Mouse (Mus musculus): Measurements from ENCODE around the gene Smagp. TPM values are rescaled to one million over a fixed set of nuclear protein-coding genes. Genes with fewer than 3 reads are reported as not detected.

Gene Smagp
- total and polyA plus RNA-seq, 3 experiments = 0.55 to 7.0 (median 3.2) TPM

- Histone ChIP-seq H3K4me3 (replicated peaks in 1 of 3; ENCODE audit: low read depth in 2 of 3, low read length in 2 of 3, poor library complexity in 1 of 3) (no peak overlapping the region), H3K4me1 (ENCODE audit: control insufficient read depth in 1 of 2, insufficient read depth in 2 of 2) (peaks cover 0 to 2% of the 10 kb centered on the region in 2 experiments; a peak in 2 of 4 replicates), H3K79me2 (replicated peaks; ENCODE audit: control insufficient read depth, extremely low read depth, insufficient read depth, poor library complexity, severe bottlenecking) (no peaks in the 10 kb centered on the region), H3K9me3 (replicated peaks; ENCODE audit: low read length) (no peaks in the 10 kb centered on the region), H3K27ac (ENCODE audit: insufficient read depth, low read depth) (no peak overlapping the region), H3K4me2 (ENCODE audit: insufficient read depth, low read depth, poor library complexity, severe bottlenecking) (no peak overlapping the region), H3K27me3 (replicated peaks) (no peaks in the 10 kb centered on the region), H3K36me3 (replicated peaks in 1 of 2; ENCODE audit: control insufficient read depth in 1 of 2, insufficient read depth in 1 of 2, low read length in 1 of 2) (peaks cover 84 to 88% of the 10 kb centered on the region in 2 experiments), H3K9ac (ENCODE audit: insufficient read depth, low read depth) (no peak overlapping the region)
- no peak for DNase-seq (ENCODE audit: extremely low read depth)
- in situ Hi-C loops (cut with MboI; ENCODE audit: low pct_ligation_motif_present, low pct_unique_long_range_greater_than_20kb, low sequenced_read_pairs) (no loop called here), dilution Hi-C loops (cut with MboI; ENCODE audit: extremely low pct_ligation_motif_present, extremely low pct_unique_long_range_greater_than_20kb, low sequenced_read_pairs) (no loop called here)
- TF ChIP-seq CTCF (conservative IDR thresholded peaks at IDR 0.05 in 1 of 2, IDR thresholded peaks at IDR 0.05 in 1 of 2; ENCODE audit: low read depth in 2 of 2, low read length in 2 of 2) (no peak), MEF2A (IDR thresholded peaks at IDR 0.05; ENCODE audit: borderline replicate concordance, low read depth, low read length) (no peak), EP300 (IDR thresholded peaks at IDR 0.05; ENCODE audit: low read length) (no peak), NELFE (IDR thresholded peaks at IDR 0.05; ENCODE audit: low read depth, low read length) (no peak), HCFC1 (IDR thresholded peaks at IDR 0.05; ENCODE audit: low read depth, low read length) (no peak), GABPA (IDR thresholded peaks at IDR 0.05; ENCODE audit: insufficient replicate concordance, low read depth, low read length) (no peak), ZNF384 (IDR thresholded peaks at IDR 0.05; ENCODE audit: low read depth, low read length) (no peak), SIN3A (IDR thresholded peaks at IDR 0.05; ENCODE audit: low read length) (no peak), MYC (IDR thresholded peaks at IDR 0.05; ENCODE audit: low read depth, low read length) (no peak), CHD1 (IDR thresholded peaks at IDR 0.05; ENCODE audit: low read depth, low read length) (no peak)
These were observed 18.5 kb upstream of the Smagp start for GRCm38 (mm10) chr15:100655201-100655600.

GRCm38 (mm10) chr15:100654271-100654670 is 17.5 kb upstream of the Smagp start:
- in situ Hi-C loops (cut with MboI; ENCODE audit: low pct_ligation_motif_present, low pct_unique_long_range_greater_than_20kb, low sequenced_read_pairs) (no loop called here), dilution Hi-C loops (cut with MboI; ENCODE audit: extremely low pct_ligation_motif_present, extremely low pct_unique_long_range_greater_than_20kb, low sequenced_read_pairs) (no loop called here)
- H3K4me1 ChIP-seq (ENCODE audit: control insufficient read depth in 1 of 2, insufficient read depth in 2 of 2) = no peaks in the 10 kb centered on the region
- no peak for DNase-seq (ENCODE audit: extremely low read depth)
- H3K27ac ChIP-seq (ENCODE audit: insufficient read depth, low read depth) = no peak overlapping the region
- no peaks in the 10 kb centered on the region for H3K27me3 ChIP-seq (replicated peaks)
- peaks cover 86 to 88% of the 10 kb centered on the region in 2 experiments for H3K36me3 ChIP-seq (replicated peaks in 1 of 2; ENCODE audit: control insufficient read depth in 1 of 2, insufficient read depth in 1 of 2, low read length in 1 of 2)
- no peak overlapping the region for H3K9ac ChIP-seq (ENCODE audit: insufficient read depth, low read depth)
- H3K4me2 ChIP-seq (ENCODE audit: insufficient read depth, low read depth, poor library complexity, severe bottlenecking) = no peak overlapping the region
- TF ChIP-seq MEF2A (IDR thresholded peaks at IDR 0.05; ENCODE audit: borderline replicate concordance, low read depth, low read length) (no peak), RCOR1 (conservative IDR thresholded peaks at IDR 0.05; ENCODE audit: low read depth, low read length) (no peak), SIN3A (IDR thresholded peaks at IDR 0.05; ENCODE audit: low read length) (no peak), GABPA (IDR thresholded peaks at IDR 0.05; ENCODE audit: insufficient replicate concordance, low read depth, low read length) (no peak)
- no peaks in the 10 kb centered on the region for H3K79me2 ChIP-seq (replicated peaks; ENCODE audit: control insufficient read depth, extremely low read depth, insufficient read depth, poor library complexity, severe bottlenecking)
- no peak overlapping the region for H3K4me3 ChIP-seq (replicated peaks in 1 of 3; ENCODE audit: low read depth in 2 of 3, low read length in 2 of 3, poor library complexity in 1 of 3)
- no peaks in the 10 kb centered on the region for H3K9me3 ChIP-seq (replicated peaks; ENCODE audit: low read length)

DNA sequence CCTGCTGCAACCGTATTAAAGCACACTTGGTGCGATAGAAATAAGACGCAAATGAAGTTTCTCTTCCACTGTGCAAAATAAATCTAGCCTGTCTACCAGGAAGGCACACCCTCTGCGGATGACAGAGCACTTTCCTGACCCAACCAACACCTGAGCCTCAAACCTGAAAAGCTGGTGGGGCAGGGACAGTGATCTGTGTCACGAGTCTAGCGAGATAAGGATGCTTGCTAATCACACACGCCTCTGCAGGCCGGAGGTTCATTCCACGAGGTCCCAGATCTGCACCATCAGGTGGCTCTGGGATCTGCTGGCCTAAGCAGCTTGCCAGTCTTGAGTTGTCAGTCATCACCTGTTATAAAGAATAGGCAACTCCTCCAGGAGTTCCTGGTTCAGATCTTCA is 14.9 kb upstream of the Smagp start:
- Histone ChIP-seq H3K79me2 (replicated peaks; ENCODE audit: control insufficient read depth, extremely low read depth, insufficient read depth, poor library complexity, severe bottlenecking) (no peaks in the 10 kb centered on the region), H3K27me3 (replicated peaks) (no peaks in the 10 kb centered on the region), H3K9me3 (replicated peaks; ENCODE audit: low read length) (no peaks in the 10 kb centered on the region), H3K36me3 (replicated peaks in 1 of 2; ENCODE audit: control insufficient read depth in 1 of 2, insufficient read depth in 1 of 2, low read length in 1 of 2) (peaks cover 72 to 74% of the 10 kb centered on the region in 2 experiments), H3K27ac (ENCODE audit: insufficient read depth, low read depth) (no peak overlapping the region), H3K4me1 (ENCODE audit: control insufficient read depth in 1 of 2, insufficient read depth in 2 of 2) (no peaks in the 10 kb centered on the region), H3K4me3 (replicated peaks in 1 of 3; ENCODE audit: low read depth in 2 of 3, low read length in 2 of 3, poor library complexity in 1 of 3) (no peak overlapping the region), H3K4me2 (ENCODE audit: insufficient read depth, low read depth, poor library complexity, severe bottlenecking) (no peak overlapping the region), H3K9ac (ENCODE audit: insufficient read depth, low read depth) (no peak overlapping the region)
- DNase-seq (ENCODE audit: extremely low read depth) = no peak
- TF ChIP-seq JUN (IDR thresholded peaks at IDR 0.05; ENCODE audit: insufficient read depth, low read depth, low read length) (no peak), ZNF384 (IDR thresholded peaks at IDR 0.05; ENCODE audit: low read depth, low read length) (no peak), POLR2A (IDR thresholded peaks at IDR 0.05; ENCODE audit: low read depth, low read length) (no peak), MEF2A (IDR thresholded peaks at IDR 0.05; ENCODE audit: borderline replicate concordance, low read depth, low read length) (no peak), CTCF (conservative IDR thresholded peaks at IDR 0.05 in 1 of 2, IDR thresholded peaks at IDR 0.05 in 1 of 2; ENCODE audit: low read depth in 2 of 2, low read length in 2 of 2) (no peak), ZC3H11A (IDR thresholded peaks at IDR 0.05; ENCODE audit: low read depth, low read length) (no peak), SMC3 (IDR thresholded peaks at IDR 0.05; ENCODE audit: low read depth, low read length) (no peak), ZMIZ1 (IDR thresholded peaks at IDR 0.05; ENCODE audit: low read depth, low read length) (no peak), MAZ (IDR thresholded peaks at IDR 0.05; ENCODE audit: low read depth, low read length) (no peak)
- dilution Hi-C loops (cut with MboI; ENCODE audit: extremely low pct_ligation_motif_present, extremely low pct_unique_long_range_greater_than_20kb, low sequenced_read_pairs) = no loop called here
- in situ Hi-C loops (cut with MboI; ENCODE audit: low pct_ligation_motif_present, low pct_unique_long_range_greater_than_20kb, low sequenced_read_pairs) = no loop called here
